Mouse (Mus musculus) kidney, adult 2 months (tissue): ENCODE results near the gene Gm17364.
A peak's percentile ranks its signal among the peaks of the same experiment; 100 is the strongest.

Experiments used
- CTCF ChIP-seq: fragments of 200-500 bp; conservative IDR thresholded peaks from 2 replicates; pipeline ENCODE4 v1.5.1; 2011; ENCODE audit warnings: low read depth, mild to moderate bottlenecking, control low read depth, low read length, moderate library complexity, mixed read lengths; ENCODE audit not compliant: insufficient read depth, insufficient read length
- POLR2A ChIP-seq: fragments of 200-500 bp; IDR thresholded peaks from one replicate; pipeline ENCODE4 v1.6.1; 2011; ENCODE audit warnings: low read depth, low read length, control low read depth

DNA sequence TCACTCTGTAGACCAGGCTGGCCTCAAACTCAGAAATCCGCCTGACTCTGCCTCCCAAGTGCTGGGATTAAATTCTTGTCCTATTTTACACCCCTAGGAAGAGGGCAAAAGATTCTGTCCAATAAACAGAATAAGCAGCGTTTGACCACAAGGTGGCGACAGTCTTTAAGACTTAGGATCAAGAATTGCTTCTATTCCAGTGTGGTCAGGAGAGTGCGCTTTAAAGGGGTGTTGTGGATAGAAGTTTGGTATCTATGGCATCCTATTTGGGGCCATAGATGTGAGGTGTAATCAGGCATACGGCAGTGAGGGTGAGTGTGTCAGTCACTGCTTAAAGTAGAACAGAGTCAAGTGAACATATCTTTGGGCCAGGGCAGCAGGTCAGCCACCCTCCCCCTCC, 9.5 kb upstream of the Gm17364 start:
- TF ChIP-seq POLR2A (no peak), CTCF (peak; percentile 25; the same call in 1 of the 2 replicates)
